Mouse (Mus musculus) megakaryocyte, embryonic 14.5 days (primary cell): ENCODE data around the gene Got2. TPM values are rescaled to one million over a fixed set of nuclear protein-coding genes. Genes with fewer than 3 reads are reported as not detected.
A peak's percentile ranks its signal among the peaks of the same experiment; 100 is the strongest.
"Not testable (repeated sequence)": the region's sequence is repeated elsewhere in the genome, so short reads cannot be mapped to it uniquely, and the experiment has no call there.

ENCODE experiments used
- H3K27me3 ChIP-seq: replicated peaks from 2 replicates; pipeline ENCODE3; 2012; ENCODE audit warnings: inconsistent platforms
- H3K36me3 ChIP-seq: replicated peaks from 2 replicates; pipeline ENCODE3; 2012; ENCODE audit warnings: low read length, inconsistent platforms, mixed read lengths
- H3K4me1 ChIP-seq: 2 replicates; pipeline ENCODE4 v1.6.1; 2012; ENCODE audit warnings: inconsistent platforms
- H3K4me3 ChIP-seq: replicated peaks from 2 replicates; pipeline ENCODE3; 2012; ENCODE audit warnings: moderate library complexity, mild to moderate bottlenecking, inconsistent platforms
- H3K9me3 ChIP-seq: 2 replicates; pipeline ENCODE4 v1.6.1; 2012; ENCODE audit warnings: inconsistent platforms
- FLI1 ChIP-seq: IDR thresholded peaks from 2 replicates; pipeline ENCODE4 v1.6.1; 2012; ENCODE audit warnings: low read length, inconsistent platforms, mixed read lengths
- GATA1 ChIP-seq: IDR thresholded peaks from 3 replicates; pipeline ENCODE4 v1.6.1; 2012; ENCODE audit warnings: mixed read lengths, low read length, inconsistent platforms, borderline replicate concordance
- polyA plus RNA-seq: library from polyadenylated mRNA; stranded (reverse); fragments of >175 nt; gene quantifications from 2 replicates; pipeline ENCODE4 v1.2.3, GENCODE M21; 2012; ENCODE audit warnings: low replicate concordance; ENCODE audit not compliant: insufficient read depth

Gene Got2
- polyA plus RNA-seq, 1 experiment: 22.3 TPM

DNA sequence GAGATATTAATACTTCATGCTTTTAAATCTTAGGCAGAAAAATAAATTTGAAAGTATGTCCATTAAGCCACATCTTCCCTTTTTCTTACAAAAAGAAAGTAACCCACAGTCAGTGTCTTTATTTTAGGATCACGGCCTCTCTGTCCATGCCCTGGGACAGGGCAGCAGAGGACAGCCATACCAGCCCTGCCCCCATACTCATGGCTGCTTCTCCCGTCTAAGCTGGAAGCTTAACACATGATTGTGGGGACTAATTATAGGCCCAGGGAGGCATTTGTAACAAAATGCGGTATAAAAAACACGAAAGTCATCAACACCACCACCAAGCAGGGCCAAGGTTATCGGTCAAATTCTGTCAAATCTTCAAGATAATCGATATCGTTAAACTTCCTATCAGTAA lies 13.1 kb downstream of the Got2 start:
- no peak for TF ChIP-seq GATA1
- TF ChIP-seq FLI1: no peak
- Histone ChIP-seq H3K36me3 (peaks cover 75% of the 10 kb centered on the region), H3K9me3 (no peaks in the 10 kb centered on the region), H3K27me3 (no peaks in the 10 kb centered on the region), H3K4me3 (no peak overlapping the region), H3K4me1 (peaks cover 33% of the 10 kb centered on the region)

DNA sequence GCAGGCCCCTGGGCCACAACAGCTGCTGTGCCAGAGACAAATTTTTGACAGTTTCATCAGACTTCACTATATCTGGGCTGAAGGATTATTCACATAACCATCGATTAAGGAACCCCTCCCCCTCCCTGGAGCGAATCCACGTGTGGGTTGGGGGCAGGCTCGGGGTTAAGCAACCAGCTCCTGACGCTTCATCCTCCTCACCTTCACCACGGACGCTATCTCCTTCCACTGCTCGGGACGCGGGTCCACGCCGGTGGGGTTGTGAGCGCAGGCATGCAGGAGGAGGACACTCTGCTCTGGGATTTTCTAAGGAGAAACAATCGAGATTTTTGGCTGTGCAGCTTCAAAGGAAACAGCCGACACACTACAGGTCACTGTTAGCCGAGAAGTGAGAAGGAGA lies 16.7 kb downstream of the Got2 start:
- Histone ChIP-seq H3K36me3 (peaks cover 97% of the 10 kb centered on the region), H3K4me3 (no peak overlapping the region), H3K9me3 (no peaks in the 10 kb centered on the region), H3K27me3 (no peaks in the 10 kb centered on the region), H3K4me1 (no peaks in the 10 kb centered on the region)
- no peak for TF ChIP-seq GATA1
- no peak for TF ChIP-seq FLI1

DNA sequence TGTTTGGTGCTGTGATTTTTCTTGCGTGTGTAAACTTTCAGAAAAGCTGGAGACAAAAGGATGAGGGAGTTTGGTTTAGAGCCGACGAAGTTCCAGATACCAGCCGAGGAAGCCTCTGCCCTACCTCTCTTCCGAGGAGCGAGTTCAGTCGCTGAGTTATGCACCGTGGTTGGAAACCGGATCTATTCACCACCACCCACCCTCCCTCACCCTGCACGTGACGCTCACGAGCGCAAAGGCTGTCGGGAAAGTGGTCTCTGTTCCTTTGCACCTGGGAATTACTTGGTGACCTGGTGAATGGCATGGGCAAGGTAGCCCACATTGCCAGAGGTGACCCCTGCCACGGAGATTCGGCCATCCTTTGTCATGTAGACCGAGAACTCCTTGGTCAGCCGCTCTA lies 23.5 kb downstream of the Got2 start:
- not testable (repeated sequence) for H3K9me3 ChIP-seq, H3K27me3 ChIP-seq, H3K4me1 ChIP-seq, H3K4me3 ChIP-seq
- peaks cover 53% of the 10 kb centered on the region for H3K36me3 ChIP-seq

DNA sequence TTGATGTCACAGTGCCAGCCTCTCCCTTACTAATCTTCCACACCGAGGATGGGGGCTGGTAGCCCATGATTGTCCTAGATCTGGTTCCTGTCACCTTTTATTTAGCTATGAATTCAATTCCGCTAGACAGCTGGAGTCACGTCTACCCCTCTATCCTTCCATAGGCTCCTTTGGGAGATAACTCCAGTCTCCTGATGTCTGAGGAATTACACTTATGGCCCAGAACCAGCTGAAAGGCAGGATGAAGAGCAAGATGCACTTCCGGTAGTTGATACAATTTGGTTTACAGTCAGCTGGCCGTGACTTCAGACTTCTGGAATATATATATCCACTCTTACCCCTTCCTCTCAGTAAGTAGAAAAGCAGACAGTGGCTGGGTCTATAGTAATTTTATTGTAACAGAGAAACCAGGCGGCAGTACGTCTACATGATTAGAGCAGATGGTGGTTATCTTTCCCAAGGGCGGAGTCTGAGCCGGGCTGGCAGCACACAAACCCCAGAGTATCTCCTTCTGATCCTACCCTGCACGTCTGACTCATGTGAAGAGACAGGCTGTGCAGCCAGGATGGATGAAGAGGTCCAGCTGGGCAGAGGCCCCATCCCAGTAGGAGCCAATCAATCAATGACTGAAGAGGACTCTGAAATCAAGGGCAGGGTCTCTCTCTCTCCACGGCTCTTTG lies 24.4 kb downstream of the Got2 start:
- peaks cover 44% of the 10 kb centered on the region for H3K36me3 ChIP-seq
- H3K9me3 ChIP-seq, H3K27me3 ChIP-seq, H3K4me1 ChIP-seq, H3K4me3 ChIP-seq: not testable (repeated sequence)

DNA sequence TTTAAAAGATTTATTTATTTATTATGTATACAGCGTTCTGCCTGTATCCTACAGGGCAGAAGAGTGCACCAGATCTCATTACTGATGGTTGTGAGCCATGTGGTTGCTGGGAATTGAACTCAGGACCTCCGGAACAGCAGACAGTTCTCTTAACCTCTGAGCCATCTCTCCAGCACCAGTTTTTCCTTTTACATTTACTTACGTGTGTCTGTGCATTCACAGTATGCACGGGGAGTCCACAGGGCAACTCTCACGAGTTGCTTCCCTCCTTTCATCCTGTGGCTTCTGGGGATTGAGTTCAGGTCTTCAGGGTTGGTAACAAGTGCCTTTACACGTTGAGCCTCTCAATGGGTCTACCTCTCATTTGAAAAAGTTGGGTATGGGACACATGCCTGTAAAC lies 34.2 kb downstream of the Got2 start:
- H3K27me3 ChIP-seq: peaks cover 27% of the 10 kb centered on the region
- no peak for TF ChIP-seq GATA1
- TF ChIP-seq FLI1: no peak
- H3K4me3 ChIP-seq: no peak overlapping the region
- no peaks in the 10 kb centered on the region for H3K9me3 ChIP-seq
- H3K4me1 ChIP-seq: peaks cover 18% of the 10 kb centered on the region
- no peaks in the 10 kb centered on the region for H3K36me3 ChIP-seq

DNA sequence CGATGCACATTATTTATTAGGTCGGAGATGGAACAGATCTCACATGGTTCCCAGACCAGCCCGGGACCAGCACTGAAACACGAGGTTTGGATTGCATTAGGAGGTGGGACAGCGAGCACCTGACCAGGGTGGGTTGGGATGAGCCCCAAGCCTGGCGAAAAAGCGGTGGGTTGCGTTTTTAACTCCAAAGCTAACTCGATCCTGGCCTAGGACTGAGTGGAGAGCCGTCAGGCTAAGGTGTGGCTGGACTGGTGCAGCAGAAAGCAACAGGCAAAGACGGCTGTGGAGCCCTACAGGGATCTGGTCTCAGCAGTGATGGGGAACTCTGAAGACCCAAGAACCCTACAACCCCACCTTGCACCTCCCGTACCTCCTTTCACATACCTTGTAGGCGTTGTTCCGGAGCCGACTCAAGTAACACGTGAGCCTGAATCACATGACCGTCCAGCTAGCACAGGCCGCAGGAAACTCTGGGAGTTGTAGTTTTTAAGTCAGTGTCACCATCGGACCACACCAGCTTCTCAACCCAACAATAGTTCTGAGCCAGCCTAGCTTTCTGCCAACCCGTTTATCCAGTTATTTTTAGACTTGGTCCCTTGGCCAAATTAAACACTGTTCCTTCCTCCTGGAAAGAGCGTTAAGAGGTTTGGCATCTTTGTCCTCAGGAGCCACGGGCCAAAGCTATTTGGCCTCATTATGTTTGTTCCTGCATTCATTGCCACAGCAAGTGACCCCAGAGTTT lies 35.1 kb downstream of the Got2 start, which contains the start of gene Slc38a7:
Slc38a7 (minus strand) TSS at position 438 of the 742 bp plus-strand sequence.
- Histone ChIP-seq H3K9me3 (no peaks in the 10 kb centered on the region), H3K36me3 (peaks cover 2% of the 10 kb centered on the region), H3K4me3 (peak within 1 kb of the TSS; percentile 93), H3K27me3 (peaks cover 36% of the 10 kb centered on the region), H3K4me1 (peaks cover 23% of the 10 kb centered on the region)
- TF ChIP-seq GATA1: no peak
- no peak for TF ChIP-seq FLI1

DNA sequence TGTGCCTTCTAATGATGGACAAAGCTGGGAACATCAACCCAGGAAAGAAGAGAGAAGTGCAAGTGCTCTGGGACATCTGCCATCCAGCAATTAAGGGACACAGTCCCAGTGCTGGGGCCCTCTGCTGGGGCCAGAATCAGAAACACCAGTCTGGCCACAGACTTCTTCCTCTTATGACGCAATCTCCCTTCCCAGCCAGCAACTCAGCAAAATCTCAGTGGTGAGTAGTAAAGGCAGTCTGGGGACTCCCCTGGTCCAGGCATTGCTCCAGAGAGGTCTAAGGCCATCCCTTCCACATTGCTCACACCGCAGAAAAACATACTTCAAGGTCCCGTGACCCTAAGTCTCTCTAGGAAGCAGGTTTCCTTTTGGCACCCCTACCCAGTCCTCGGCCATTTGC lies 36.1 kb downstream of the Got2 start:
- H3K9me3 ChIP-seq: no peaks in the 10 kb centered on the region
- H3K27me3 ChIP-seq: peaks cover 38% of the 10 kb centered on the region
- TF ChIP-seq FLI1 (no peak), GATA1 (no peak)
- H3K36me3 ChIP-seq: peaks cover 4% of the 10 kb centered on the region
- peaks cover 27% of the 10 kb centered on the region for H3K4me1 ChIP-seq
- peak overlapping the region; percentile 93 for H3K4me3 ChIP-seq

DNA sequence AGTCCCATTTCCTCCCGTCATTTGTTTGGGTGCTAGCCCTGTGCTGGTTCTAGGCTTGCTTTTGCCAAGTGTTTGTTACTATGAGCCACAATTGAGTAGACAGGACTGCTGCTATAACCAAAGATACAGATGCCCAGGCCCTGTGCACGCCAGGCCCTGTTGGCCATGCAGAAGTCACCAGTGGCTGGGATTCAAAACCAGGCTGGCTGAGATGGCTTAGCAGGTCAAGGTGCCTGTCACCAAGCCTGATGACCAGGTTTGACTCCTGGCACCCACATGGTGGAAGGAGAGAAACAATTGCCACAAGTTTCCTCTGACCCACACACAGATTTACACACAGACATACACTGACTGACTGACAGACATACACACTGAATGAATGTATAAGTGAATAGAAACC lies 38.0 kb downstream of the Got2 start:
- H3K4me1 ChIP-seq: peaks cover 27% of the 10 kb centered on the region
- peaks cover 9% of the 10 kb centered on the region for H3K36me3 ChIP-seq
- no peak overlapping the region for H3K4me3 ChIP-seq
- no peak for TF ChIP-seq FLI1
- peaks cover 44% of the 10 kb centered on the region for H3K27me3 ChIP-seq
- no peaks in the 10 kb centered on the region for H3K9me3 ChIP-seq

DNA sequence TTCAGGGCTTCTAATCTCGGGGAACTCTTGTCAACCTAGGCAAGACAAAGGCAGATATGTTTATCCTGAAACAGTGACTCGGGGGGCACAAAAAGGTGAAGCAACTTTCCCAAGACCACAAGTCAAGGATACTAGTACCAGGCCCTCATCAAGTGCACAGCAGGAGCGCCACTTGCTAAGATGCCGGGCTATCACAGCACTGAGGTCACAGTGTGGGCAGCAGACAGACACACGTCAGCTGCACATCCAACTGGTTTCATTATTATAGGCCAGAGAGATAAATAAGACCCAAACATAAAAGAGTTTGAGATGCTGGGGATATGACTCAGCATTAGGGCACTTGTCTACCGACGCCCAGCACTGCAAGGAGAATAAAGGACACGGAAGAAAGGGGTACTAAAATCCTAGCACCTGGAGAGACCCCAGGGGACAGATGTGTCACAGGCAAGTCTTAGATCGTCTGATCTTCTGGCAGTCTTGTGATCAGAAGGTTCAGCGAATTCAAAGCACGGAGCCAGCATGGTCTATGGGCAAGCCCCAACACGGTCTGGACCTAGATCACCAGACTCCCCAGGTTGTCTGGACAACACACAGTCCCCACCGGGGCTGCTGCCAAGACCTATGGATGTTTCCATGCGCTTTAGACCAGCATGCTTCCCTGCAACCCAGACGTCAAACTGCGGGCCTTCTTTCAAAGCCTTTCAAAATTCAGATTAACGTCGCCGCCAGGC lies 39.4 kb downstream of the Got2 start:
- Histone ChIP-seq H3K4me3 (no peak overlapping the region), H3K9me3 (no peaks in the 10 kb centered on the region), H3K36me3 (peaks cover 12% of the 10 kb centered on the region), H3K27me3 (peaks cover 46% of the 10 kb centered on the region), H3K4me1 (peaks cover 27% of the 10 kb centered on the region)
- TF ChIP-seq FLI1: no peak
- TF ChIP-seq GATA1: no peak

DNA sequence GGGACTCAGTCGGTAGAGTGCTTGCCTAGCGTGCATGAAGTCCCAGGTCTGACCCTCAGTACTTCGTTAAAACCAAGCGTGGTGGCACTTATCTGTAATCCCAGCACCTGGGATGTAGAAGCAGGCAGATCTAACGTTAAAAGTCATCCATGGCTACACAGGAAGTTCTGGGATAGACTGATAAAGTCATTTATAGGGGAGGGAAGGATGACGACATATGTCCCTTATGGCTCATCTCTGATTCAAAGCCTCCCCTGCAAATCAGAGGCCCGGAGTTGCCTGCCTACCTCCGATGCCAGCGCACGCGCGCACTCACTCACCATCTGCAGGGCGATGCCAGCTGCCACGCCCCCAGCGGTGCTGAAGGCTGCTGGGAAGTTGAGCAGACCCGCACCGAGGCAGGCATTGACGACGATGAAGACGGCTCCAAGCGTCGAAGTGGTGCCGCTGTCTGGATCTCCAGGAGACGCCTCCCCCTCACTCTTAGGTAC lies 40.2 kb downstream of the Got2 start:
- Histone ChIP-seq H3K36me3 (peaks cover 16% of the 10 kb centered on the region), H3K4me1 (peaks cover 21% of the 10 kb centered on the region), H3K27me3 (peaks cover 50% of the 10 kb centered on the region), H3K4me3 (no peak overlapping the region), H3K9me3 (no peaks in the 10 kb centered on the region)
- TF ChIP-seq FLI1 (no peak), GATA1 (no peak)
